Mouse (Mus musculus): Measurements from ENCODE around the gene Gm13288. TPM values are rescaled to one million over a fixed set of nuclear protein-coding genes. Genes with fewer than 3 reads are reported as not detected.
"Not testable (repeated sequence)": the region's sequence is repeated elsewhere in the genome, so short reads cannot be mapped to it uniquely, and the experiment has no call there.

Gm13288 gene
- polyA plus RNA-seq (2016; fragmentation: Nextera tagmentation; extraction: Ambion mirVana): 0.15 TPM in 1 of 2 replicates, not detected in the other

DNA sequence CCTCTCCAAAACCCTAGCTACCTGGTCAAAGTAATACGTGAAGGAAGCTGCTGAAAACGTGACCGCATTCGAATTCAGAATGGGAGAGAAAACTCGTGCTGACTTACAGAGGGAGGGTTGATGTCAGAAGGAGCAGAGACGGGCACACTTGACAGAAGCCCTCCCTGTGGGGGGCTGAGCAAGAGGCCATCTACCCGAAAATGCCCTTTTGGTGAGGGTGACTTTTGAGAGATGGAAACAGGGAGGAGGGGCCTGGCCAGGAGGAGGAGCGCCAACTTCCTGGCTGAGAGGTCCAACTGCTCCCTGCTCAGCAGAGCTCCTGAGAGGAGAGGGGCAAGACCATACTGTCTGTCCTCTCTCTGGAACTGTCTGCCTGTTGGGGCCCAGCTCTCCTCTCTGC lies at the start of gene Gm13288:
TSS of gene Gm13288 (plus strand) at position 301 of the 400 bp plus-strand sequence.
- DNase-seq (ENCODE audit: low spot score); H3K4me1 ChIP-seq; H3K36me3 ChIP-seq; H3K9me3 ChIP-seq (replicated peaks); H3K4me3 ChIP-seq; H3K27ac ChIP-seq: not testable (repeated sequence)
- no CpG with 5 or more reads among the region's 8 CpGs for WGBS
- H3K27me3 ChIP-seq (ENCODE audit: low read depth, poor library complexity, severe bottlenecking): peaks cover 10% of the 10 kb centered on the region

DNA sequence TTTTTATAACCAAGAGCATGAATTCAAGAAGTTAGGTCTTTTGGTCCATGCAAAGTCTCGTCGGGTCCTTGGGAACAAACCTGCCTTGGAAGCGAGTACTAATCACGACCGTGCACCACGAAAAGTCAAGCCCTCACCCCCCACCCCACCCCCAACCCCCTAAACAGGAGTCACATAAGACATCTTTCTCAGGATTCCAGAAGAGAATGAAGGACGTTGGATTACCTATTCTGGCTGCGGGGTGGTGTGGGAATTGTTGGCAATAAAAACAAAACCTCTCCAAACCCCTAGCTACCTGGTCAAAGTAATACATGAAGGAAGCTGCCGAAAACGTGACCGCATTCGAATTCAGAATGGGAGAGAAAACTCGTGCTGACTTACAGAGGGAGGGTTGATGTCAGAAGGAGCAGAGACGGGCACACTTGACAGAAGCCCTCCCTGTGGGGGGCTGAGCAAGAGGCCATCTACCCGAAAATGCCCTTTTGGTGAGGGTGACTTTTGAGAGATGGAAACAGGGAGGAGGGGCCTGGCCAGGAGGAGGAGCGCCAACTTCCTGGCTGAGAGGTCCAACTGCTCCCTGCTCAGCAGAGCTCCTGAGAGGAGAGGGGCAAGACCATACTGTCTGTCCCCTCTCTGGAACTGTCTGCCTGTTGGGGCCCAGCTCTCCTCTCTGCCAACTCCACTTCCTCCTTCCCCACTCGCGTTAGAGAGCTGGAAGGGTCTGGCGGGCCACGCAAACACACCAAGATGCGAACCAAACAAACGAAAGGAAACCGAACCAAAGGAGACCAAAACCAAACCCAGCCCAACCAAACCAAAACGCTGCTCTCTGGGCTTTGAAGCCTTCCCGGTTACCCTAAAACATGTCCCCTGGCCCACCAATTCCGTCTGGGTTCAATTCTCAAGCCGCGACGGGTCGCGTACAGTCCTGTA lies 48.5 kb upstream of the Gm13288 start:
- not testable (repeated sequence) for H3K36me3 ChIP-seq; H3K27me3 ChIP-seq (ENCODE audit: low read depth, poor library complexity, severe bottlenecking); H3K4me1 ChIP-seq; H3K9me3 ChIP-seq (replicated peaks)
- peak overlapping the region; percentile 56 for H3K4me3 ChIP-seq
- WGBS: 14% methylated on average over 29 of the region's 31 CpGs
- DNase-seq (ENCODE audit: low spot score): peak; percentile 61
- peak overlapping the region; percentile 81 for H3K27ac ChIP-seq

DNA sequence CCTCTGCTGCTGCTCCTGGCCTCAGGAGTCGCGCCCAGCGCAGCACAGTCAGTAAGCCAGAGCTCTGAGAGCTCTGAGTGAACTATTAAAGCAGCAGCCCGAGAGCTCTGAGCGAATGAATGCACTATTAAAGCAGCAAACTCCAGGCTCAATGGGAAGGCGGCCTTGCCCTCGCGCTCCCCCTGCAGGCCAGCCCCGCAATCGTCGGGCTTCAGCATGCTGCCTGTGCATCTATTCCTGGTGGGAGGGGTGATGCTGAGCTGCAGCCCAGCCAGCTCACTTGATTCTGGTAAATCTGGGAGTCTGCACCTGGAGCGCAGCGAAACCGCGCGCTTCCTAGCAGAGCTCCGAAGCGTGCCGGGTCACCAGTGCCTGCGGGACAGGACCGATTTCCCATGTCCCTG lies 47.7 kb upstream of the Gm13288 start:
- H3K27me3 ChIP-seq (ENCODE audit: low read depth, poor library complexity, severe bottlenecking); H3K4me1 ChIP-seq; H3K9me3 ChIP-seq (replicated peaks); H3K36me3 ChIP-seq: not testable (repeated sequence)
- Histone ChIP-seq H3K27ac (peak overlapping the region; percentile 81), H3K4me3 (peak overlapping the region; percentile 56)
- under 1% methylated on average over 21 of the region's 21 CpGs for WGBS
- peak; percentile 80 for DNase-seq (ENCODE audit: low spot score)

DNA sequence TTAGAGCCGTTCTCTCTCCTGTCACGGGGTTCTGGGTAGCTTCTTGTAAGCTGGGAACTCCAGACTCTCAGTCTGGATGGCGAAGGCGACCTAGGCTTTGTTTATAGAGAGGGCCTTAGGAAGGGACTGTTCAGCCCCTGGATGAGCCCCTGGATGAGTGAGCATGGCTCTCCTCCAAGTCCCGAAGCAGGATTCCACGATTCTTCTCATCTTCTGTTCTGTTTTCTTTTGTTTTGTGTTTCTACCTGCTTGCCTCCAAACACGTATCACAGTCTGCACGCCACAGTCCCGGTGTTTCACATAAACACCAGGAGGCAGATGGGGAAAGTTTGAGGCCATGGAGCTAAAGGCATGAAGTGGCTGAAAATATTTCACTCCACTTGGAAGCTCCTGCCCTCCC lies 46.6 kb upstream of the Gm13288 start:
- 88% methylated on average over 9 of the region's 9 CpGs for WGBS
- not testable (repeated sequence) for DNase-seq (ENCODE audit: low spot score); H3K4me3 ChIP-seq; H3K27ac ChIP-seq; H3K36me3 ChIP-seq; H3K9me3 ChIP-seq (replicated peaks); H3K27me3 ChIP-seq (ENCODE audit: low read depth, poor library complexity, severe bottlenecking); H3K4me1 ChIP-seq

GRCm38 (mm10) chr4:88759610-88760268 lies 45.6 kb upstream of the Gm13288 start, which contains the start of gene Gm13283:
Gene Gm13283, plus strand, starts transcription at chr4:88760119.
- H3K27me3 ChIP-seq (ENCODE audit: low read depth, poor library complexity, severe bottlenecking); H3K36me3 ChIP-seq; DNase-seq (ENCODE audit: low spot score); H3K4me1 ChIP-seq; H3K9me3 ChIP-seq (replicated peaks): not testable (repeated sequence)
- Histone ChIP-seq H3K4me3 (peak within 1 kb of the TSS; percentile 40), H3K27ac (peak within 1 kb of the TSS; percentile 62; the same call in 1 of the 2 replicates)
- 23% methylated on average over 10 of the region's 14 CpGs for WGBS

- H3K36me3 ChIP-seq; H3K9me3 ChIP-seq (replicated peaks); H3K4me1 ChIP-seq; H3K27me3 ChIP-seq (ENCODE audit: low read depth, poor library complexity, severe bottlenecking): not testable (repeated sequence)
- Histone ChIP-seq H3K4me3 (peak overlapping the region; percentile 40), H3K27ac (peak overlapping the region; percentile 62; the same call in 1 of the 2 replicates)
- peak; percentile 66 for DNase-seq (ENCODE audit: low spot score)
- 1% methylated on average over 28 of the region's 28 CpGs for WGBS
Measured at GRCm38 (mm10) chr4:88760431-88760830, 44.9 kb upstream of the Gm13288 start.

DNA sequence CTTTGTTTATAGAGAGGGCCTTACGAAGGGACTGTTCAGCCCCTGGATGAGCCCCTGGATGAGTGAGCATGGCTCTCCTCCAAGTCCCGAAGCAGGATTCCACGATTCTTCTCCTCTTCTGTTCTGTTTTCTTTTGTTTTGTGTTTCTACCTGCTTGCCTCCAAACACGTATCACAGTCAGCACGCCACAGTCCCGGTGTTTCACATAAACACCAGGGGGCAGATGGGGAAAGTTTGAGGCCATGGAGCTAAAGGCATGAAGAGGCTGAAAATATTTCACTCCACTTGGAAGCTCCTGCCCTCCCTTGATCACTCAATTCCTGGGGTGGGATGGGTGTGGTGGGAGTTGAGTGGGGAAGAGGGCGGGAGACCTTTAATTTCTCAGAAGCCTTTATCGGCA lies 43.6 kb upstream of the Gm13288 start:
- H3K27me3 ChIP-seq (ENCODE audit: low read depth, poor library complexity, severe bottlenecking); DNase-seq (ENCODE audit: low spot score): not testable (repeated sequence)
- WGBS: 67% methylated on average over 6 of the region's 8 CpGs

DNA sequence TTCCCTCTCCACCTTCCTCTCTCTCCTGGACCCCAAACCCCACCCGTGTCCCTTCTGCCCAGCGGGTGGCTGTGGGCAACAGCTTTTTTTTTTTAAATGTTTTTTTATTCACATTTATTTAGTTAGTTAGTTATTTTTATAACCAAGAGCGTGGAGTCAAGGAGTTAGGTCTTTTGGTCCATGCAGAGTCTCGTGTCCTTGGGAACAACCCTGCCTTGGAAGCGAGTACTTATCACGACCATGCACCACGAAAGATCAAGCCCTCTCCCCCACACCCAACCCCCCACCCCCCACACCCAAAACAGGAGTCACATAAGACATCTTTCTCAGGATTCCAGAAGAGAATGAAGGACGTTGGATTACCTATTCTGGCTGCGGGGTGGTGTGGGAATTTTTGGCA lies 43.0 kb upstream of the Gm13288 start:
- H3K27me3 ChIP-seq (ENCODE audit: low read depth, poor library complexity, severe bottlenecking); H3K27ac ChIP-seq; DNase-seq (ENCODE audit: low spot score); H3K9me3 ChIP-seq (replicated peaks); H3K4me1 ChIP-seq; H3K36me3 ChIP-seq; H3K4me3 ChIP-seq: not testable (repeated sequence)
- 51% methylated on average over 9 of the region's 9 CpGs for WGBS

More for the DNA sequence above, 43.6 kb upstream of the Gm13288 start:
- H3K9me3 ChIP-seq (replicated peaks); H3K4me3 ChIP-seq; H3K36me3 ChIP-seq; H3K4me1 ChIP-seq; H3K27ac ChIP-seq: not testable (repeated sequence)

DNA sequence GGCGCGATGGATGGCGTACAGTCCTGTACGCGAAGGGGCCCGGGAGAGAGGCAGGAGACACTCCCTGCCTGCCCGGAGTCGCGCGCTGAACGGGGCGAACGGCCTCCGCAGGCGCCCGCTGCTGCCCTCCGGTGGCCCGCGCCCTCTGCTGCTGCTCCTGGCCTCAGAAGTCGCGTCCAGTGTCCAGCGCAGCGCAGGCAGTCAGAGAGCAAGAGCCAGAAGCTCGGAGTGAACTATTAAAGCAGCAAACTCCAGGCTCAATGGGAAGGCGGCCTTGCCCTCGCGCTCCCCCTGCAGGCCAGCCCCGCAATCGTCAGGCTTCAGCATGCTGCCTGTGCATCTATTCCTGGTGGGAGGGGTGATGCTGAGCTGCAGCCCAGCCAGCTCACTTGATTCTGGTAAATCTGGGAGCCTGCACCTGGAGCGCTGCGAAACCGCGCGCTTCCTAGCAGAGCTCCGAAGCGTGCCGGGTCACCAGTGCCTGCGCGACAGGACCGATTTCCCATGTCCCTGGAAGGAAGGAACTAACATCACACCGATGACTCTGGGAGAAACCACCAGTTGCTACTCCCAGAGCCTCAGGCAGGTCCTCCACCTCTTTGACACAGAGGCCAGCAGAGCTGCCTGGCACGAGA lies 41.8 kb upstream of the Gm13288 start:
- H3K36me3 ChIP-seq; H3K4me1 ChIP-seq; H3K9me3 ChIP-seq (replicated peaks); H3K27me3 ChIP-seq (ENCODE audit: low read depth, poor library complexity, severe bottlenecking): not testable (repeated sequence)
- Histone ChIP-seq H3K4me3 (peak overlapping the region; percentile 37), H3K27ac (peak overlapping the region; percentile 42; the same call in 1 of the 2 replicates)
- peak; percentile 62 for DNase-seq (ENCODE audit: low spot score)
- 2% methylated on average over 35 of the region's 42 CpGs for WGBS

- not testable (repeated sequence) for H3K9me3 ChIP-seq (replicated peaks); H3K4me3 ChIP-seq; DNase-seq (ENCODE audit: low spot score); H3K27me3 ChIP-seq (ENCODE audit: low read depth, poor library complexity, severe bottlenecking); H3K4me1 ChIP-seq; H3K36me3 ChIP-seq; H3K27ac ChIP-seq
- no CpG with 5 or more reads among the region's 32 CpGs for WGBS
Measured at GRCm38 (mm10) chr4:88773534-88773933, 31.8 kb upstream of the Gm13288 start, which contains the start of gene Gm13290. Gene Gm13290, plus strand, starts transcription at chr4:88773834.

- H3K27me3 ChIP-seq (ENCODE audit: low read depth, poor library complexity, severe bottlenecking); H3K9me3 ChIP-seq (replicated peaks); H3K4me1 ChIP-seq; DNase-seq (ENCODE audit: low spot score); H3K36me3 ChIP-seq; H3K4me3 ChIP-seq; H3K27ac ChIP-seq: not testable (repeated sequence)
- WGBS: no CpG with 5 or more reads among the region's 29 CpGs
Measured at GRCm38 (mm10) chr4:88776622-88777021, 28.7 kb upstream of the Gm13288 start, which contains the start of gene Gm13289. Gene Gm13289, plus strand, starts transcription at chr4:88776922.

DNA sequence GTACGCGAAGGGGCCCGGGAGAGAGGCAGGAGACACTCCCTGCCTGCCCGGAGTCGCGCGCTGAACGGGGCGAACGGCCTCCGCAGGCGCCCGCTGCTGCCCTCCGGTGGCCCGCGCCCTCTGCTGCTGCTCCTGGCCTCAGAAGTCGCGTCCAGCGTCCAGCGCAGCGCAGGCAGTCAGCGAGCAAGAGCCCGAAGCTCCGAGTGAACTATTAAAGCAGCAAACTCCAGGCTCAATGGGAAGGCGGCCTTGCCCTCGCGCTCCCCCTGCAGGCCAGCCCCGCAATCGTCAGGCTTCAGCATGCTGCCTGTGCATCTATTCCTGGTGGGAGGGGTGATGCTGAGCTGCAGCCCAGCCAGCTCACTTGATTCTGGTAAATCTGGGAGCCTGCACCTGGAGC lies 25.8 kb upstream of the Gm13288 start, which contains the start of gene Gm13272:
TSS of gene Gm13272 (plus strand) at position 301 of the 400 bp plus-strand sequence.
- not testable (repeated sequence) for H3K4me3 ChIP-seq; H3K4me1 ChIP-seq; H3K27me3 ChIP-seq (ENCODE audit: low read depth, poor library complexity, severe bottlenecking); H3K9me3 ChIP-seq (replicated peaks); DNase-seq (ENCODE audit: low spot score); H3K36me3 ChIP-seq; H3K27ac ChIP-seq
- WGBS: no CpG with 5 or more reads among the region's 29 CpGs

GRCm38 (mm10) chr4:88780320-88780719 lies 25.0 kb upstream of the Gm13288 start:
- H3K4me1 ChIP-seq; DNase-seq (ENCODE audit: low spot score); H3K27me3 ChIP-seq (ENCODE audit: low read depth, poor library complexity, severe bottlenecking); H3K4me3 ChIP-seq; H3K9me3 ChIP-seq (replicated peaks); H3K36me3 ChIP-seq; H3K27ac ChIP-seq: not testable (repeated sequence)
- 54% methylated on average over 16 of the region's 18 CpGs for WGBS
